Mouse (Mus musculus): ENCODE data around the gene Strn. TPM values are rescaled to one million over a fixed set of nuclear protein-coding genes. Genes with fewer than 3 reads are reported as not detected.

The Strn gene
- polyA plus RNA-seq, 1 experiment from 2014 or later = 7.6 TPM

GRCm38 (mm10) chr17:78643853-78644475 is 93.0 kb downstream of the Strn start:
- H3K9ac ChIP-seq (replicated peaks; ENCODE audit: low read depth, low read length) = no peak overlapping the region

GRCm38 (mm10) chr17:78642259-78642658 is 94.7 kb downstream of the Strn start:
- no peak for ATAC-seq (ENCODE audit: low read depth)
- H3K4me3 ChIP-seq (ENCODE audit: low read depth, low read length) = no peak overlapping the region
- H3K4me2 ChIP-seq (ENCODE audit: low read depth, low read length) = no peak overlapping the region
- 89% methylated on average over 4 of the region's 4 CpGs for WGBS
- no peaks in the 10 kb centered on the region for H3K4me1 ChIP-seq (ENCODE audit: control insufficient read depth, insufficient read depth, low read length)
- no peaks in the 10 kb centered on the region for H3K27me3 ChIP-seq (ENCODE audit: control insufficient read depth, insufficient read depth, low read length)
- no peaks in the 10 kb centered on the region for H3K36me3 ChIP-seq (ENCODE audit: control insufficient read depth, insufficient read depth, low read length)
- H3K27ac ChIP-seq (ENCODE audit: low read depth, low read length) = no peak overlapping the region
- H3K9me3 ChIP-seq (ENCODE audit: control insufficient read depth, low read length) = no peaks in the 10 kb centered on the region
- H3K9ac ChIP-seq (replicated peaks; ENCODE audit: low read depth, low read length) = no peak overlapping the region

More at GRCm38 (mm10) chr17:78643853-78644475, 93.0 kb downstream of the Strn start:
- H3K9me3 ChIP-seq (ENCODE audit: control insufficient read depth, low read length) = no peaks in the 10 kb centered on the region
- no peak overlapping the region for H3K4me3 ChIP-seq (ENCODE audit: low read depth, low read length)
- H3K36me3 ChIP-seq (ENCODE audit: control insufficient read depth, insufficient read depth, low read length) = no peaks in the 10 kb centered on the region; the same call in 1 of the 2 replicates
- no peak overlapping the region for H3K27ac ChIP-seq (ENCODE audit: low read depth, low read length)
- H3K4me2 ChIP-seq (ENCODE audit: low read depth, low read length) = no peak overlapping the region
- WGBS = 63% methylated on average over 17 of the region's 17 CpGs
- no peaks in the 10 kb centered on the region for H3K4me1 ChIP-seq (ENCODE audit: control insufficient read depth, insufficient read depth, low read length)
- ATAC-seq (ENCODE audit: low read depth) = peak; percentile 63; the same call in 1 of the 2 replicates
- H3K27me3 ChIP-seq (ENCODE audit: control insufficient read depth, insufficient read depth, low read length) = no peaks in the 10 kb centered on the region

- no peak overlapping the region for H3K4me3 ChIP-seq (ENCODE audit: low read depth, low read length)
- H3K36me3 ChIP-seq (ENCODE audit: control insufficient read depth, insufficient read depth, low read length) = no peaks in the 10 kb centered on the region
- ATAC-seq (ENCODE audit: low read depth) = no peak
- H3K9ac ChIP-seq (replicated peaks; ENCODE audit: low read depth, low read length) = no peak overlapping the region
- no peak overlapping the region for H3K27ac ChIP-seq (ENCODE audit: low read depth, low read length)
- no peaks in the 10 kb centered on the region for H3K27me3 ChIP-seq (ENCODE audit: control insufficient read depth, insufficient read depth, low read length)
- 83% methylated on average over 3 of the region's 3 CpGs for WGBS
- no peaks in the 10 kb centered on the region for H3K4me1 ChIP-seq (ENCODE audit: control insufficient read depth, insufficient read depth, low read length)
- H3K4me2 ChIP-seq (ENCODE audit: low read depth, low read length) = no peak overlapping the region
- no peaks in the 10 kb centered on the region for H3K9me3 ChIP-seq (ENCODE audit: control insufficient read depth, low read length)
These were observed 96.6 kb downstream of the Strn start for GRCm38 (mm10) chr17:78640387-78640786.

- Histone ChIP-seq H3K27me3 (ENCODE audit: control insufficient read depth, insufficient read depth, low read length) (no peaks in the 10 kb centered on the region), H3K36me3 (ENCODE audit: control insufficient read depth, insufficient read depth, low read length) (no peaks in the 10 kb centered on the region), H3K27ac (ENCODE audit: low read depth, low read length) (no peak overlapping the region), H3K9me3 (ENCODE audit: control insufficient read depth, low read length) (no peaks in the 10 kb centered on the region), H3K4me1 (ENCODE audit: control insufficient read depth, insufficient read depth, low read length) (no peaks in the 10 kb centered on the region), H3K9ac (replicated peaks; ENCODE audit: low read depth, low read length) (no peak overlapping the region), H3K4me2 (ENCODE audit: low read depth, low read length) (no peak overlapping the region), H3K4me3 (ENCODE audit: low read depth, low read length) (no peak overlapping the region)
- ATAC-seq (ENCODE audit: low read depth) = no peak
- 80% methylated on average over 6 of the region's 6 CpGs for WGBS
These were observed 97.9 kb downstream of the Strn start for GRCm38 (mm10) chr17:78639099-78639498.

- H3K9me3 ChIP-seq (ENCODE audit: control insufficient read depth, low read length) = no peaks in the 10 kb centered on the region
- H3K4me2 ChIP-seq (ENCODE audit: low read depth, low read length) = no peak overlapping the region
- 93% methylated on average over 7 of the region's 7 CpGs for WGBS
- no peak overlapping the region for H3K4me3 ChIP-seq (ENCODE audit: low read depth, low read length)
- H3K4me1 ChIP-seq (ENCODE audit: control insufficient read depth, insufficient read depth, low read length) = no peaks in the 10 kb centered on the region
- ATAC-seq (ENCODE audit: low read depth) = no peak
- no peaks in the 10 kb centered on the region for H3K36me3 ChIP-seq (ENCODE audit: control insufficient read depth, insufficient read depth, low read length)
- H3K27me3 ChIP-seq (ENCODE audit: control insufficient read depth, insufficient read depth, low read length) = no peaks in the 10 kb centered on the region
- H3K9ac ChIP-seq (replicated peaks; ENCODE audit: low read depth, low read length) = no peak overlapping the region
- no peak overlapping the region for H3K27ac ChIP-seq (ENCODE audit: low read depth, low read length)
These were observed 99.9 kb downstream of the Strn start for GRCm38 (mm10) chr17:78637140-78637539.

- WGBS = 61% methylated on average over 2 of the region's 2 CpGs
- no peaks in the 10 kb centered on the region for H3K4me1 ChIP-seq (ENCODE audit: control insufficient read depth, insufficient read depth, low read length)
- no peak overlapping the region for H3K4me3 ChIP-seq (ENCODE audit: low read depth, low read length)
- H3K27me3 ChIP-seq (ENCODE audit: control insufficient read depth, insufficient read depth, low read length) = no peaks in the 10 kb centered on the region
- no peak for ATAC-seq (ENCODE audit: low read depth)
- no peak overlapping the region for H3K9ac ChIP-seq (replicated peaks; ENCODE audit: low read depth, low read length)
- H3K36me3 ChIP-seq (ENCODE audit: control insufficient read depth, insufficient read depth, low read length) = no peaks in the 10 kb centered on the region
- no peaks in the 10 kb centered on the region for H3K9me3 ChIP-seq (ENCODE audit: control insufficient read depth, low read length)
- no peak overlapping the region for H3K27ac ChIP-seq (ENCODE audit: low read depth, low read length)
- no peak overlapping the region for H3K4me2 ChIP-seq (ENCODE audit: low read depth, low read length)
These were observed 101.4 kb downstream of the Strn start for GRCm38 (mm10) chr17:78635616-78636015.

- no peak overlapping the region for H3K4me3 ChIP-seq (ENCODE audit: low read depth, low read length)
- no peaks in the 10 kb centered on the region for H3K36me3 ChIP-seq (ENCODE audit: control insufficient read depth, insufficient read depth, low read length)
- no peak for ATAC-seq (ENCODE audit: low read depth)
- H3K4me2 ChIP-seq (ENCODE audit: low read depth, low read length) = no peak overlapping the region
- no peaks in the 10 kb centered on the region for H3K27me3 ChIP-seq (ENCODE audit: control insufficient read depth, insufficient read depth, low read length)
- H3K27ac ChIP-seq (ENCODE audit: low read depth, low read length) = no peak overlapping the region
- H3K9me3 ChIP-seq (ENCODE audit: control insufficient read depth, low read length) = no peaks in the 10 kb centered on the region
- H3K9ac ChIP-seq (replicated peaks; ENCODE audit: low read depth, low read length) = no peak overlapping the region
- 94% methylated on average over 19 of the region's 19 CpGs for WGBS
- no peaks in the 10 kb centered on the region for H3K4me1 ChIP-seq (ENCODE audit: control insufficient read depth, insufficient read depth, low read length)
These were observed 112.1 kb downstream of the Strn start for GRCm38 (mm10) chr17:78624941-78625340.

- Histone ChIP-seq H3K27ac (ENCODE audit: low read depth, low read length) (no peak overlapping the region), H3K4me3 (ENCODE audit: low read depth, low read length) (no peak overlapping the region), H3K27me3 (ENCODE audit: control insufficient read depth, insufficient read depth, low read length) (no peaks in the 10 kb centered on the region), H3K36me3 (ENCODE audit: control insufficient read depth, insufficient read depth, low read length) (no peaks in the 10 kb centered on the region), H3K4me1 (ENCODE audit: control insufficient read depth, insufficient read depth, low read length) (no peaks in the 10 kb centered on the region), H3K9ac (replicated peaks; ENCODE audit: low read depth, low read length) (no peak overlapping the region), H3K9me3 (ENCODE audit: control insufficient read depth, low read length) (no peaks in the 10 kb centered on the region), H3K4me2 (ENCODE audit: low read depth, low read length) (no peak overlapping the region)
- no peak for ATAC-seq (ENCODE audit: low read depth)
- 92% methylated on average over 4 of the region's 4 CpGs for WGBS
These were observed 115.1 kb downstream of the Strn start for GRCm38 (mm10) chr17:78621863-78622262.

GRCm38 (mm10) chr17:78620740-78621139 is 116.3 kb downstream of the Strn start:
- no peaks in the 10 kb centered on the region for H3K36me3 ChIP-seq (ENCODE audit: control insufficient read depth, insufficient read depth, low read length)
- H3K9ac ChIP-seq (replicated peaks; ENCODE audit: low read depth, low read length) = no peak overlapping the region
- no peaks in the 10 kb centered on the region for H3K27me3 ChIP-seq (ENCODE audit: control insufficient read depth, insufficient read depth, low read length)
- H3K27ac ChIP-seq (ENCODE audit: low read depth, low read length) = no peak overlapping the region
- H3K4me3 ChIP-seq (ENCODE audit: low read depth, low read length) = no peak overlapping the region
- H3K9me3 ChIP-seq (ENCODE audit: control insufficient read depth, low read length) = no peaks in the 10 kb centered on the region
- ATAC-seq (ENCODE audit: low read depth) = no peak
- no peaks in the 10 kb centered on the region for H3K4me1 ChIP-seq (ENCODE audit: control insufficient read depth, insufficient read depth, low read length)
- 89% methylated on average over 4 of the region's 4 CpGs for WGBS
- no peak overlapping the region for H3K4me2 ChIP-seq (ENCODE audit: low read depth, low read length)
